Mouse (Mus musculus) adrenal gland, postnatal 25 days (tissue): ENCODE measurements around the gene Zfp784. TPM values are rescaled to one million over a fixed set of nuclear protein-coding genes. Genes with fewer than 3 reads are reported as not detected.
"Not testable (repeated sequence)": the region's sequence is repeated elsewhere in the genome, so short reads cannot be mapped to it uniquely, and the experiment has no call there.

Experiments used
- DNase-seq: peaks from one replicate; pipeline ENCODE4 v3.0.0; 2021; ENCODE audit warnings: mixed read lengths
- long read RNA-seq: library from polyadenylated mRNA; stranded (forward); transcript quantifications from one replicate; pipeline ENCODE4 v2.0.0, GENCODE M21; 2021
- total RNA-seq: library from RNA; stranded (reverse); gene quantifications from 2 replicates; pipeline ENCODE4 v1.2.3, GENCODE M21; 2021

Gene Zfp784
- 4.7 and 5.5 TPM in 2 replicates for total RNA-seq
- long read RNA-seq, transcript Zfp784-201 (2 exons, 2,153 nt): major isoform, 6 of 9 reads
- long read RNA-seq, partial matches to known transcripts: 0 of 9 reads
- long read RNA-seq, other reads (novel, unspliced or antisense): 3 of 9 reads

DNA sequence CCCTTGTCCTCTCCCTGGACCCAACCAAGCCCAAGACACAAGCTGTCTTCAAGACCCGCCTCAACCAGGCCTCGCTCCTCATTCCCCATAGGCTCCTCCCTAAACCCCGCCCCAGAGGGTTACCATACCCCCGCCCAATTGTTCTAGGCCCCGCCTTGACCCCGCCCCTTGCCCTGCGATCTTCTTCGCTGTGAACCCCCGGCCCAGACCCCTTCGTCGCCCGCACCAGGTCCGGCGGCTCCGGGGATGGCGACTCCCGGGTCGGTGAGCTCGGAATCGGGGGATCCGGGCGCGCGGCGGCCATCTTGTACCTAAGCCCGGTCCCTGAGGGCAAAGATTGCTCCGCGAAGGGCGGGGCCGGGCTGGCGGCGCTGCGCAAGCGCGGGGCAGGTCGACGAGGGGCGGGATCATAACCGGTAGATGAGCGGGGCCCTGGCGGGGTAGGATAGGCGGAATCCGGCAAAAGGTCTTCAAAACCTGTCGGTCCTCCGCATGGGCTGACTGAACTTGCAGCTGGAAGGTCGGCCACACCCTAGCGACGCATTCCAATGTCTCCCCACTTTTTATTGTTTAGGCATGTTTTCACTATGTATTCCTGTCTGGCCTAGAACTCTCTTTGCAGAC is at the start of gene Zfp784:
TSS of gene Zfp784 (minus strand) at position 338 of the 624 bp plus-strand sequence.
- peak; percentile 92 for DNase-seq

DNA sequence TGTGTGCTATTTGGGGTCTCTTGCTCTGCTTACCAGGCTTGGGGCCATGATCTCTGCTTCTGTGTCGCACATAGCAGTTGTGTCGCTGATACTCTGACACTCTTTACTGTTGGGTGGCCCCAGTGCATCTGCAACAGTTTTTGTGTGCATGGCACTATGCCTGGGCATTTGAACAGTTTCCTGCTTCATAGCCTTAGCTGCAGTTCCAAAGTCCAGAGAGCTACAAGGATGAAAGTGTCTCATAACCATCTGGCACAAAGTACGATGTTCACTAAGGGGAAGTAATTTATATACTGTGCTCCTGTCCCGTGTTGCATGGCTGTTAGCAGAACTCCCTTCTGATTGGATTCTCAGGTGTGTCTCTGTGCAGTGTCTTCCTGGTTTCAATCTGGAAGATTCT is 49.6 kb upstream of the Zfp784 start:
- DNase-seq: no peak

DNA sequence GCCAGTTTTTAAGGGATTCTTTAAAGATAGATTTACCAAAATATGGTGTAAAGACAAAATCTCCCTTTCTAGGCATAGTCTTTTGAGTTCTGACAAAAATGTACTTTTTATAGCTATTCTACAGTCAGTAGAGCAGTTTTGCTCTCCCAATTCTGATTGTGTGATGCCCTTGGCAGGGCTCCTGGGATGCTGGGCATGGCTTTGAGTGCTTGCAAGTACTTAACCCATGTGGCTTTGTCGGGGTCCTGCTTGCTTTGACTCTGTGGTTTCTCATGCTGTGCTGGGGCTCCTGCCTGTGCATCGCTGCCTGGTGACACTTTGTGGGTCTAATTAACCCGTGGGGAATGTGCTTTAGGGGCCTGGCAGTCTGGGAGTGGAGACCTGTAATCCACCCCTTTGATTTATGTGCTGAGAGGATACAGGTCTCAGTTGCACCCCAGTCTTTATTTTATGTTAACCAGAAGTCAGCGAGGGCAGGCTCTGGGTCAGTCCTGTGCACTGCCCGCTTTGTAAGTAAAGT is 48.7 kb upstream of the Zfp784 start:
- DNase-seq: no peak

DNA sequence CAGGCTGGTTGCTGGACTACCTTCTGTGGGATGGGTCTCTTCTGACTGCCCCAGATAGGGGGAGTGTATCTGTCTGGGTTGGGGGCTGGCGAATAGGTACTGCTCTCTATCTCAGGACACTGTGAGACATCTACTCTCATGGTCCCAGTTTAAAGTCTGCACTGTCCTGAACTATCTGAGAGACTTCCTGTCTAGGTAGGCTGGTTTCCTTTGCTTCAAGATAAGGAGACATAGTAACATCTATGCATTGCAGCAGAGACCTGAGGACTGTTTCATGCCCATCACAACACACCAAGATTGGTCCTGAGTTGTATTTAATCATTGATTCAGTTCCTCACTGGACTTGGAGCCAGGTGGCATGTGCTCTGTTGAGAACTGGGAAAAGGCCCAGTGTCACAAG is 47.3 kb upstream of the Zfp784 start:
- DNase-seq: no peak

DNA sequence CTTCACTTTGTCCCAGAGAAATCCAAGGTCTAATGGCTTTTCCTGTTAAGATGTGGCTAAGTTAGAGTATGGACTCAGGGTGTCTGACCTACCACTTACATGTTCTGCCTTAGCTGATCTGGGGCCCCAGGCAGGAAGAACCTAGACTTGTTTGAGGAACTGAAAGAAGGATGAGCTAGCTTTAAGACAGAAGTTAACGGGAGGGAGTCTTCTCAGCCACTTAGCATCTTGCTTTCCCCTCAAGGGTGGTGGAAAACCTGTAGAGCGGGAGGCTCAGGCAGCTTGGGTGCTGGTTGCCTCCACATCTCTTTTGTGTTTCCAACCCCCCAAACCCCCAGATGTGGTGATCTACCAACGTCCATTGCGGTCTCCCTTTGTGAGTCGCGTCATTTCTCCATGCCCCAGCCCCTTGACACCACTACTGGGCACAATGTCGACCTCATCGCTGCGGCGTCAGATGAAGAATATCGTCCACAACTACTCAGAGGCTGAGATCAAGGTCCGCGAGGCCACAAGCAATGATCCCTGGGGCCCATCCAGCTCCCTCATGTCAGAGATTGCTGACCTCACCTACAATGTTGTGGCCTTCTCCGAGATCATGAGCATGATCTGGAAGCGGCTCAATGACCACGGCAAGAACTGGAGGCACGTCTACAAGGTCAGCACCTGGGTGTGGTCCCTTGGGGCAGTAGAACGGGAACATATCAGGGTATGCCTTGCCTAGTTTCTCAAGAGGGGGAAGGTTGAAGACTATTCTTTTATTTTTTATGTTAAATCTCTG is 45.3 kb upstream of the Zfp784 start:
- no peak for DNase-seq

DNA sequence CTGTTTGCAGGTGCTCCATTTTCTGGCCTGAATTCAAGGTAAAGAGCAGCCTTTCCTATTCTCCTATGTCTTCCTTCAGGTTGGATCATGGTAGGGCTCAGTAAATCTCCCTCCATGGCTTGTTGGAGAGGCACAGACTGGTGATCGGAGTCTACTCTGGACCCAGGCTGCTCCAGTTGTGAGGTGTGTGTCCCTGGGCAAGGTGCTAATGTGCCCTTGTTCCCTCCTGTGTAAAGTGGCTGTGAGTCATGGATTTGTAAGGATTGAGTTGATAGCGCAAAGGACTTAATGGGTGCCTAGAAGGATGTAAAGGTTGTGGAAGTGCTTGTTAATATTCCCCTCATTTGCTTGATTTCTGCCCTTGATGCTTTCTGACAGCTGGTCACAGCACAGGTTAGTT is 43.7 kb upstream of the Zfp784 start:
- DNase-seq: no peak

DNA sequence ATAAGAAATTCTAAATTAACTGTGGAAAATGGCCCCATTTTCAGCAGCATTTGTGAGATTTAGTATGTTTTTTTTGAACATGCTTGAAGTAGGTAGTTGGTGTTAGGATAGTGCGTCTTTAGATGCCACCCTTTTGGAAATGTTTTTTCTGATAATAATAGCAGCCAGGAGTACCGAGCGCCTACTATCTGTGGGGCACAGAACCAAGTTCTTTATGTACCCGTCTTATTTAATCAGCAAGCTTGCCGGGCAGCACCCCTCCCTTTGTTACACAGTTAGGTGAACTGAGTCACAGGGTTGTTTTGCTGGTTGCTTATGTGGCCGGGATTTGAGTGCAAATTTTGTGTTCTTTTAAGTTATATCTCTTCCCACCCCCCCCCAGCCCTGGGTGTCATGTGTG is 43.0 kb upstream of the Zfp784 start:
- no peak for DNase-seq

DNA sequence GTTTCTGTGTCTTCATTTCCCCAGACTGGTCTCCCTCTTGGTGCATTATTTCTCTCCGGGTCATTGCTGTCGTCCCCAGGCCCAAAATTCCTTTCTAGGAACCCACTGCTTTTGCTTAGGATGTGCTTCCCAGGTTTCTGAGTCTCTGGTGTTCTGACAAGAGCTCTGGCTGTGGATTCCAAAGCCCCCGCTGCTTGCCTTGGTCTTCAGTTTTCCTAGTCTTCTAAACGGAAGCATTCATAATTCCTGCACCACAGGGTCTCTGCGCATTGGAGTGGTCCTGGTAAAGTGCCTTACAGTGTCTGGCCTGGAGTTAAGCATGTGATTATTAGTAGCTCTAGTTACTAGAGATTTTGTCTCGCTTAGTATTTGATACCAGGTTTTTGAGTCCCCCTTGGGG is 42.6 kb upstream of the Zfp784 start:
- no peak for DNase-seq

DNA sequence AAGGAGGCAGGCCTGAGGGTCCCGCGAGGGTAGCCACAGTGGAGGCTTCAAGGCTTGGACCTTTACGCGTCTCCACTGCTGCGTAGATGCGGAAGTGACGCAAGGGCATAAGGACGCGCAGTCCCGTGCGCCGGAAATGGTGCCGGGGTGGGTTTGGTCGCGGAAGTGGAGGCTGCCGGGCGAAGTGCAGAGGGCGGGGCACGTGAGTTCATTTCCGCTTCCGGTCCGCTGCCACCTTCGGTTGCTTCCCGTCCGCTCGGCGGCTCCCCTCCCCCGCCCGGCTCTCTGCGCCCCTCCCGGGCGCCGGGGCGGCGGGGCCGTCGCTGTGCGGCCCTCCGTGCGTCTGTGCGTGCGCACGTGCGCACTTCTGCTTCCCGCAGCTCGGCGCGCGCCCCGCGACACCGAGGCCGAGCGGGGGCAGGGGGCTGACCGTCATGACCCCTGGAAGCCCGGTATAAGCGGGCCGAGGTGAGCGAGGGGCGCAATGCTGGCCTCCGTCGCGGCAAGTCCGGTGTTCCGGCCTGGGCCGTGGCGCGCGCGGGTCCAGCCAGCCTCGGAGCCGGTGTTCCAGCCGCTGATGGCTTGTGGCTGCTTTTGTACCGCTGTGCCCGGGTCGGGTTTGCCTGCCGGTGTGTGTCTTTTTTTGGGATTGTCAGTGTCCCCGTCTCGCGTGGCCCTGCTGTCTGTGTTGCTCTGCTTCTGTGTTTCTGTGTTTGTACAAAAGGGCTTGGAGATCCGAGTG is 41.9 kb upstream of the Zfp784 start, which contains the start of gene Epn1:
TSS of gene Epn1 (plus strand) at position 226 of the 742 bp plus-strand sequence.
- DNase-seq: peak; percentile 96

DNA sequence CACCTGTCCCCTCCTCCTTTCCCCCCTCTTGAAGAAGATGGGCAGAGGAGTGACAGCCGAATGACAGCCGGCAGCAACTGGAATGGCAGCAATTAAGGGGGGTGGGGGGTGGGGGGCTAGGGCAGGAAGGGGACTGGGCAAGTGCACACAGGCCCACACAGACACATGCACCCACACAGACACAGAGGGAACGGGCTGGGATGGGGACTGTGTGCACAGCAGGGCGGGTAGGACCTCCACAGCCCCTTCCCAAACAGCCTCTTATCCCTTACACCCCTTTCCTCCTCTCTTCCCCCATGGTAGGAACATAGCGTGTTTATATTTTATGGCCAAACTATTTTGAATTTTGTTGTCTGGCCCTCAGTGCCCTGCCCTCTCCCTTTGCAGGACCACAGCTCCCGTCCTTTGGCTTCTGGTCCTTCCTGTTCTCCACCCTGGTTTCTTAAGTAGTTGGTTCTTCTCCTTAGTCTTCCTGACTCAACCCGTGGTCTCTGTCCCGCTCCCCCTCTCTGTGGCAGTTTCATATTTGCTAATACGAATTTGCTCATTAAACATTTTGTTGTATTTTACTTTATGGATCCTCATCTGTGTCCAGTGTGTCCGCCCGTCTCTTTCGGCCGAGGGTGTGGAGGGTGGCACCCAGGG is 41.2 kb upstream of the Zfp784 start:
- not testable (repeated sequence) for DNase-seq

DNA sequence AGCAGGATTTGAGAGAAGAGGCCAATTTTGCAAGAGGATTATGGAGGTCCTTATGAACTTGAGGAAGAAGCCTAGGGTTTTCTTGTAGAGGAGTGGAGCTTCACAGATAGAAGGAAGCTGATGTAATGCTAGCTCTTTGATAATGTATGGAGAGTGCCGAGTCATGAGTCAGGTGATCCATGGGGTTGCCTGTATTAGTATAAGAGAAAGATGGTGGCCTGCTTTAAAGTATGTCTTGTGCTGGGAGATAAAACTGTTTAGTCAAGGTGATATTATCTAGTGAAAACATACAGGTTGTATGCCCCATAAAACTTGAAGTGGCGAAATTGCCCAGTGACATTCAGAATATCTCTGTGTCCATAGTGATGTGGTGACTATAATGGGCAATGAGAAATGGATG is 38.7 kb upstream of the Zfp784 start:
- DNase-seq: no peak

DNA sequence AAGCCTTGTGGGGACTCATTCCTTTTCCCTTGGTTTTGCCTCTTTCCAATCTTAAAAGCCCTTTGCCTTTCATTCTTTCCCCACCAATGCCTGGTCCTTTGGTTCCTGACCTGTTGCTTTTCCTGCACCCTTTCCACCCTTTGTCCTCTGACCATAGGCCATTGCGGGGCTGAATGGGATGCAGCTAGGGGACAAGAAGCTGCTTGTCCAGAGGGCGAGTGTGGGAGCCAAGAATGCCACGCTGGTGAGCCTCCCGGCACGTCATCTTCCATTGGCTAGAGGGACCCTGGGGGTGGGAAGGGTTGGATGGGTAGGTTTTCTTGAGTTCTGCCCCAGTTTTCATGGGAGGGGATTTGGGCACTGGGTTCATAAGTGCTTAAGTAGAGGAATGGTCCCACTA is 36.7 kb upstream of the Zfp784 start:
- no peak for DNase-seq

DNA sequence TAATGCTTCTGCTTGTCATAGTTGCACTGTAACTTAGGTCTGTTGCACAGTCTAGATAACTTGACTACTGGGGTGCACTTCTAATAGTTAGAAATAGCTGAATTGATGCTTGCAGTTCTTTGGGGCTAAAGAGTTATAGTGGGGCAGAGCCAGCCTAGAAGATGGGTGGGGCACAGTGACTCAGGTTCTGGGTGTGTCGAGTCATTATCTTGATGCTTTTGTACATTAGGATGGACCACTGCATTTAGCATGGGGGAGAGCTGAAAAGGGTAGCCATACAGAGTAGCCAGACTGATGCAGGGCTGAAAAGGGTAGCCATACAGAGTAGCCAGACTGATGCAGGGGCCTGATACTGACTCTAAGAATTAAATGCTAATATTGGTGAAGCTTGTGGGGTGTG is 35.3 kb upstream of the Zfp784 start:
- no peak for DNase-seq

DNA sequence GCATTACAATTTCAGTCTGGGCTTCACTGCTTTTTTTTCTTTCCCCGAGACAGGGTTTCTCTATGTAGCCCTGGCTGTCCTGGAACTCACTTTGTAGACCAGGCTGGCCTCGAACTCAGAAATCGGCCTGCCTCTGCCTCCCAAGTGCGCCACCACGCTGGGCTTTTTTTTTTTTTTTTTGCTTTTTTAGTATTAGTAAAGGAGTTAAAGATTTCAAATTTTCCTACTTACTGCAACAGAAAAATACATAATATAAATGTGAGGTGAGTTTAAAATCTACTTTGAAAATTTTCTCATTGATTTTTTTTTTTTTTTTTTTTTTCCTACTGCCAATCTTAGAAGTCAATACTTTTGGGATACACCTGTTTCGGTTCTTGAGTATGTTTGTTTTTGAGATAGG is 26.6 kb upstream of the Zfp784 start:
- DNase-seq: no peak

DNA sequence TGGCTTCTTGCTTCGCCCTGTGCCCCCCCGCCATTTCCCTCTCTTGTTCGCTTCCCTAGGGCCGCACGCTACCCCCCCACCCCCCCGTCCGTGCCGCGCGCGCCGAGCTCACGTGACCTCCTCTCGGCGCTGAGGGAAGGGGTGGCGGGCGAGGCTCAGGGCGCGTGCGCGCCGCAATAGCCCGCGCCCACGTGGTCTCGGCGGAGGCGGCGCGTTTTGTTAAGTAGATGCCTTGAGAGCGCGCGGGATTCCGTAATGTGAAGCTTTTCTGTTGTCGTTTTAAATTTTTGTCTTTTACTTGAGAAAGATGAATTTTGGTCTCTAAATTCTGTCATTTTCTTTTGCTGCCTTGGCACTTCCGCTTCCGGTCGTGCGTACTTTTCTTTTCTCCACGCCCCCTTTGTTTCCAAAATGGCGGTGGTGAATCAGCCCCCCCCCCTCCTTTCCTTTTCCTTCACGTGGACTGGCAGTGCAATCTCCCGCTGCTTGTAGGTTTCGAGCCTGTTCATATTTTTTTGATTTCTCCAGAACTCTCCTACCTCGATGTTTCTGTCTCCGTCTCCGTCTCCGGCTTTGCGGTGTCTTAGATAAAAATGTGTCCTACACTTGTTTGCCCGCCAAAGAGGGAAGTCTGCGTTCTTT is 24.2 kb upstream of the Zfp784 start:
- peak; percentile 64 for DNase-seq

DNA sequence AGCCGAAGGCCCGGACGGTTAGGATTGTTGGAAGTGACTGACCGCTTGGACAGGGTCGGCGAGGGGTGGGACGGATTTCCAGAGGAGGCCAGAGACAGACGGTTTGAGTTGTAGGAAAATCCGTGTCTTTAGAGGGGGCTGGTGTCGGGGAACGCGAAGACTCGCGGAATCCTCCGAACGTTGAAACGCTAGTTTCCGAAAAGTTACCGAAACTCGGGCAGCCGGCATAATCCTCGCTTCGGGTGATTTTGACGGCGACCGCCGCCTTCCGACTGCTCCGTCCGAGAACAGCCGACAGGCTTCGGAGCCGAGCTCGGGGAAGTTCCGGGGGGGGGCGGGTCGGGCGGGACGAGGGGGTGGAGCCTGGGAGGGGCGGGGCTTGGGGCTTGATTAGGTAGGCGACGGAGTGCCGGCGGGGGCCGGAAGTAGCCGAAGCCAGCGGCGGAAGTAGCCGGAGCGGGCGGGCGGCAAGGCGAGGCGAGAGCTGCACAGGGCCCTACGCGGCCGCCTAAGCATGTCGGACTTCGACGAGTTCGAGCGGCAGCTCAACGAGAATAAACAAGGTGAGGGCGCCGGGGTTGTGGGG is 23.6 kb upstream of the Zfp784 start, which contains the start of gene U2af2:
TSS of gene U2af2 (plus strand) at position 370 of the 586 bp plus-strand sequence.
- DNase-seq: peak; percentile 97

DNA sequence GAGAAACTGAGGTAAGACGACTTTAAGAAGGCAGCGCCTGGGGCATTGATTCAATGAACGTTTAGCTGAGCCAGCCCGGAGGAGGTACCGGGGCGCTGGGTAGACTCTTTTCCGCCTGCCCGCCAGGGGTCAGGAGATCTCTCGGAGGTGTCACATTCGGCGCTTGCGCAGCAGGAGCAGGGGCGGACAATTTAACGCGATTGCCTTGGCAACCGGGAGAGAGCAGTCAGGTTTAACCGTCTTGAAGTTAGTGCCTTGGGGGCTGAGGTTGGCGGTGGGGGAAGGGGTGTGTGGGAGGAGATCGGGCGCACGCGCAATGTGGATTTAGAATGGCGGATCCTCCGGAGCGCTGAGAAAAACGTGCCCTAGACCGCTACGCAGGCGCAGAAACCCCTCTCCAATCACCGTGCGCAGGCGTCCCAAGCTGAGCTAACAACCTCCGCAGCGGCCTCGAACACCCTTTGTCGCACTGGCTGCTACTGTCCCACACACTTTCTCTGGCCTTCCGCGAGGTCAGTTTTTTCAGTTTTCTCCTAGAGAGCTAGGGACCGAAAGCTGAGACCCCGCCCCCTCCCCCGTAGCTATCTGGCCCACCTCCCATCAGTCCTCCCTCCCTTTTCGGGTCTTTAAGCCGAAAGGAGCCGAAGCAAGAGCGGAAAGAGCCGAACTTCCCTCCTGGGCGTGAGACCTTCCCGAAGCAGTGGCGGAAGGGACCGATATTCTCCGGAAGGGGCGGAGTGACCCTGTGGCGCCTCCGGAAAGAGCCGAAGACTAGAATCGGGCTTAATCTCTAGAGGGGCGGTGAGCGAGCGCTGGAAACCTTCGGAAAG is 22.9 kb upstream of the Zfp784 start:
- peak; percentile 97 for DNase-seq

DNA sequence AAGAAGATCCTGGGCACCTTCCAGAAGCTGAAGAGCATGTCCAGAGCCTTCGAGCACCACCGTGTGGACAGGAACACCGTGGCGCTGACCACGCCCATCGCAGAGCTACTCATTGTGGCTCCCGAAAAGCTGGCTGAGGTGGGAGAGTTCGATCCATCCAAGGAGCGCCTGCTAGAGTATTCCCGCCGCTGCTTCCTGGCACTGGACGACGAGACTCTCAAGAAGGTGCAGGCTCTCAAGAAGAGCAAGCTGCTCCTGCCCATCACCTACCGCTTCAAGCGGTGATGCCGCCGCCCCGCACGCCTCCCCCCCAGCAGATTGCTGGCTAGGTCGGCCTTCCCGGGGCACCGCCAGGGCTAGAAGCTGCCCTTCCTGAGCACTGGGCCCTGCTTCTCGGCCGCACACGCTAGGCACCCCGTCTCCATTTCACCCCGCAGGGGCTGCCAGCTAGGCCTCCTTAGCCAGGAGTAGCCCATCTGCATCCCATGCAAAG is 22.0 kb upstream of the Zfp784 start:
- DNase-seq: peak; percentile 76

DNA sequence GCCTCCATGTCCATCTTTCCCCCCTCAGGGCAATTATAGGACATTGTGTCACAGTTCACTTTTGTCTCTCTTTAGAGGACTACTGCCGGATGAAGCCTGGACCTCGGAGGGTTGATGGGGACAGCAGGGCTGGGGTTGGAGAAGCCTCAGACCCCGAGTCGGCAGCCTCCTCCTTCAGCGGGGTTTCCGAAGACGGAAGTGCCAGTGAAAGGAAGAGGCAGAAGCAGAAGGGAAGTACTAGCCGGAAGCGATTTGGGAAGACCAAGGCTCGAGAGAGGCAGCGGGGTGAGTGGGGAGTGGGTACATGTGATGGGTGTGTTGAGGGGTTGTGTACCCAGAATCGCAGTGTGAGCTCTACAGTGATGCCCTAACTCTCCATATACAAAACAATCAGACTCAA is 21.2 kb upstream of the Zfp784 start:
- no peak for DNase-seq

DNA sequence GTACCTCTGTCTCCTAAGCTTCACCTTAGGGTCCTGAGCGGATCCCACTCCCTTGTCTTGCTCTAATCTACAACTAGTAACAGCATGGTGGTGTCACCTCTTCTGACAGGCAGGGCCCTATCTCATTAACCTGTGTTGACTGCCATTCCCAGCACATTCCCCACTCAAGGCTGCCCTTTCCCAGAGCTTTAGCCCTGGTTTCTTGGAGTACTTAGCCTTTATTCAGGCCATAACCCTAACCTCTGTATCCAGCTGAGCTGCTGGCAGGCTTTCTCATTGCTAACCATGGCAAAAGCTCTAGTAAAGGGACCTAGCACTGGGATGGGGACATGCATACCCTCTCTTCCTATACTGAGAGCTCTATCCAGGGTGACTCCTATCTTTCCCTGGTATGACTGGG is 20.4 kb upstream of the Zfp784 start:
- DNase-seq: no peak
